Mouse (Mus musculus) lung, postnatal 0 days (tissue): Measurements from ENCODE around the gene Nagk.

Experiments used
- CTCF ChIP-seq: IDR thresholded peaks from 2 replicates; pipeline ENCODE4 v1.5.1; 2016; ENCODE audit warnings: antibody characterized with exemption, mild to moderate bottlenecking
- EP300 ChIP-seq: IDR thresholded peaks from 2 replicates; pipeline ENCODE4 v1.6.1; 2016; ENCODE audit warnings: antibody characterized with exemption, mild to moderate bottlenecking, control low read depth

DNA sequence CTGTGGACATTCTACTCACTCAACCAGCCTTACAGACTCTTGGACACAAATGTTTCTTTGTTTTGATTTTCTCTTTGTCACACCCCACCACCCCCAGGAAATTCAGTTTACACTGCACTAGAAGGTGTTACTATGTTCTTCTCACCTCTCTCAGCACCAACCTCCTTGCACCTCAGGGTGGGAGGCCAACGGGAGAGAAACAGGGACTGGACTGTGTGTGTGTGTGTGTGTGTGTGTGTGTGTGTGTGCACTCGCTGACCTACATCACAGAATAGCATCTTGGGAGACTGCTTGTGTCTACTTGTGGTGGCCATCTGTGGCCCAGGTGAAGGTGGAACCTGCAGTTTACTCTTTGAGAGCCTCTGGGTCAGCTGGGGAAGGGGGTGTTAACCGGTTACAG lies 8.4 kb upstream of the Nagk start:
- TF ChIP-seq CTCF (no peak), EP300 (no peak)
